Mouse (Mus musculus) forebrain, embryonic 12.5 days (tissue): ENCODE data around the gene Gm49388. TPM values are rescaled to one million over a fixed set of nuclear protein-coding genes. Genes with fewer than 3 reads are reported as not detected.

Experiments used
- ATAC-seq: fragments of 200-750 bp; cut with Nextera tagmentation; 2 replicates; pipeline ENCODE4 v1.8.0; 2017; ENCODE audit warnings: moderate TSS enrichment; ENCODE audit not compliant: low FRiP score
- H3K27ac ChIP-seq: fragments of 300-500 bp; sonication (generic); 2 replicates; pipeline ENCODE4 v1.5.1; 2016; ENCODE audit warnings: mild to moderate bottlenecking
- H3K27me3 ChIP-seq: fragments of 300-500 bp; sonication (generic); 2 replicates; pipeline ENCODE4 v1.6.1; 2016; ENCODE audit warnings: mild to moderate bottlenecking
- H3K36me3 ChIP-seq: fragments of 300-500 bp; sonication (generic); replicated peaks from 2 replicates; pipeline ENCODE4 v1.6.1; 2016; ENCODE audit warnings: mild to moderate bottlenecking
- H3K4me1 ChIP-seq: fragments of 300-500 bp; sonication (generic); 2 replicates; pipeline ENCODE4 v1.6.1; 2016
- H3K4me2 ChIP-seq: fragments of 300-500 bp; sonication (generic); 2 replicates; pipeline ENCODE4 v1.6.1; 2016; ENCODE audit warnings: mild to moderate bottlenecking, moderate library complexity
- H3K4me3 ChIP-seq: fragments of 300-500 bp; sonication (generic); replicated peaks from 2 replicates; pipeline ENCODE4 v1.5.1; 2016; ENCODE audit warnings: mild to moderate bottlenecking
- H3K9ac ChIP-seq: fragments of 300-500 bp; sonication (generic); 2 replicates; pipeline ENCODE4 v1.6.1; 2016; ENCODE audit warnings: mild to moderate bottlenecking
- H3K9me3 ChIP-seq: fragments of 300-500 bp; sonication (generic); 2 replicates; pipeline ENCODE4 v1.6.1; 2016
- WGBS: fragments of 180-500 bp; shearing (Covaris S2); methylation state at CpG from one replicate; pipeline ENCODE4 v1.1.7; 2016; 5-methylcytosine and 5-hydroxymethylcytosine counted together
- polyA plus RNA-seq: library from polyadenylated mRNA; unstranded; fragments of >200 nt; fragmentation: Nextera tagmentation; extraction: Ambion mirVana; gene quantifications from 2 replicates; pipeline ENCODE4 v1.2.1, GENCODE M21; 2016

The Gm49388 gene
- not detected in 2 replicates for polyA plus RNA-seq

DNA sequence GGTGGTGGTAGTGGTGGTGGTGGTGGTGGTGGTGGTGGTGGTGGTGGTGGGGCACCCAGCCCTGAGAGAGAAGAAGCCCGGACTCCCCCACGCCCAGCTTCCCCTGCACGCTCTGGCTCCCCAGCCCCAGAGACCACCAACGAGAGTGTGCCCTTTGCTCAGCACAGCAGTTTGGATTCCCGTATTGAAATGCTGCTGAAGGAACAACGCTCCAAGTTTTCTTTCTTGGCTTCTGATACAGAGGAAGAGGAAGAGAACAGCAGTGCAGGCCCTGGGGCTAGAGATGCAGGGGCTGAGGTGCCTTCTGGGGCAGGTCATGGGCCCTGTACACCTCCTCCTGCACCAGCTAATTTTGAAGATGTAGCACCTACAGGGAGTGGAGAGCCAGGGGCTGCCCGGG, at the start of gene Gm49388:
Gm49388 (plus strand) TSS at position 301 of the 400 bp plus-strand sequence.
- no peaks in the 10 kb centered on the region for H3K4me1 ChIP-seq
- H3K27ac ChIP-seq = no peak within 1 kb of the TSS
- H3K4me3 ChIP-seq = no peak within 1 kb of the TSS
- H3K9me3 ChIP-seq = no peaks in the 10 kb centered on the region
- ATAC-seq = no peak
- H3K4me2 ChIP-seq = no peak within 1 kb of the TSS
- whole genome bisulfite sequencing = 96% methylated on average over 7 of the region's 7 CpGs
- H3K9ac ChIP-seq = no peak within 1 kb of the TSS
- H3K27me3 ChIP-seq = no peaks in the 10 kb centered on the region
- H3K36me3 ChIP-seq = peaks cover 99% of the 10 kb centered on the region

DNA sequence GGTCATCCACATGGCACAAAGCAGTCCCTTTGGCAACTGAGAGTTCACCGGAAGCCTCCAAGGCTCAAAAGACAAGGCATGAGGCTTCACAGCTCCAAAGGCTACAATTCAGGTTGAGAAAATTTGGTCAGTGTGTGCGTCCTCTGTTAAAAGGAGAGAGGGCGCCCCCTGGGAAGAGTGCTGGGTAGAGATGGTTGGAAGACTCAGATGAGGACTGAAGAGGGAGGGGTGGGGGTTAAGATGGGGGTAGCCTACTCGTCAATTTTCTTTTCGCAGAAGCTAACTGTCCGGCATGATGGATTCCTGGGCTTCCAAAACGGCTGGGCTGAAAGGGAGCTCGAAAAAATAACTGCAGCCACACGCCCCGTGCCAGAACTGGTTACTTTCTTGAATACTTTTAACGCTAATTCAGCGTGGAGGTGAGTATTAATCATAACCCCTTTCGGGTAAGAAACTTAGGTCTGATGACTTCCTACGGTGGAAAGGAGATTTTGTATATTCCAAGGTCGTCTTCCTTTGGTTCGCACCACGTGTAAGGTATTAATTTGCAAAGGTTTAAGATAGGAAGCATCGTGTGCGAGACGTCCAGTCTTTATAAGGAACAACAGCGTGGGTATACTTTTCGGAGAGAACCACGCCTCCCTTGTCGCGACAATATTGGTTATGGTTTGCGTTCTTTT, 40.9 kb upstream of the Gm49388 start, which contains the start of gene Fbxl19:
Fbxl19 (plus strand) TSS at position 178 of the 680 bp plus-strand sequence.
- ATAC-seq = no peak
- Histone ChIP-seq H3K9ac (peak within 1 kb of the TSS; percentile 96), H3K4me2 (peak within 1 kb of the TSS; percentile 84), H3K9me3 (no peaks in the 10 kb centered on the region), H3K27me3 (no peaks in the 10 kb centered on the region), H3K36me3 (peaks cover 17% of the 10 kb centered on the region), H3K4me3 (peak within 1 kb of the TSS; percentile 91), H3K4me1 (peaks cover 25% of the 10 kb centered on the region), H3K27ac (peak within 1 kb of the TSS; percentile 94)
- 2% methylated on average over 26 of the region's 26 CpGs for WGBS

- Histone ChIP-seq H3K4me1 (peaks cover 25% of the 10 kb centered on the region), H3K36me3 (peaks cover 24% of the 10 kb centered on the region), H3K27ac (peak overlapping the region; percentile 94), H3K27me3 (no peaks in the 10 kb centered on the region), H3K4me2 (peak overlapping the region; percentile 84), H3K9ac (peak overlapping the region; percentile 96), H3K9me3 (no peaks in the 10 kb centered on the region), H3K4me3 (peak overlapping the region; percentile 91)
- ATAC-seq = peak; percentile 90
- WGBS = under 1% methylated on average over 19 of the region's 19 CpGs
Observed at GRCm38 (mm10) chr7:127745251-127745651, 40.2 kb upstream of the Gm49388 start.

GRCm38 (mm10) chr7:127745652-127746493, 39.5 kb upstream of the Gm49388 start:
- peak; percentile 89 for ATAC-seq
- Histone ChIP-seq H3K36me3 (peaks cover 30% of the 10 kb centered on the region), H3K9ac (peak overlapping the region; percentile 96), H3K27me3 (no peaks in the 10 kb centered on the region), H3K4me1 (peaks cover 25% of the 10 kb centered on the region), H3K4me2 (peak overlapping the region; percentile 84), H3K9me3 (no peaks in the 10 kb centered on the region), H3K4me3 (peak overlapping the region; percentile 91), H3K27ac (peak overlapping the region; percentile 94)
- under 1% methylated on average over 37 of the region's 39 CpGs for WGBS

GRCm38 (mm10) chr7:127746494-127747491, 38.6 kb upstream of the Gm49388 start:
- Histone ChIP-seq H3K36me3 (peaks cover 40% of the 10 kb centered on the region), H3K27ac (peak overlapping the region; percentile 94), H3K27me3 (no peaks in the 10 kb centered on the region), H3K4me3 (peak overlapping the region; percentile 91), H3K4me1 (peaks cover 25% of the 10 kb centered on the region), H3K9me3 (no peaks in the 10 kb centered on the region), H3K9ac (peak overlapping the region; percentile 96), H3K4me2 (peak overlapping the region; percentile 84)
- whole genome bisulfite sequencing = under 1% methylated on average over 40 of the region's 62 CpGs
- ATAC-seq = peak; percentile 12; the same call in 1 of the 2 replicates

DNA sequence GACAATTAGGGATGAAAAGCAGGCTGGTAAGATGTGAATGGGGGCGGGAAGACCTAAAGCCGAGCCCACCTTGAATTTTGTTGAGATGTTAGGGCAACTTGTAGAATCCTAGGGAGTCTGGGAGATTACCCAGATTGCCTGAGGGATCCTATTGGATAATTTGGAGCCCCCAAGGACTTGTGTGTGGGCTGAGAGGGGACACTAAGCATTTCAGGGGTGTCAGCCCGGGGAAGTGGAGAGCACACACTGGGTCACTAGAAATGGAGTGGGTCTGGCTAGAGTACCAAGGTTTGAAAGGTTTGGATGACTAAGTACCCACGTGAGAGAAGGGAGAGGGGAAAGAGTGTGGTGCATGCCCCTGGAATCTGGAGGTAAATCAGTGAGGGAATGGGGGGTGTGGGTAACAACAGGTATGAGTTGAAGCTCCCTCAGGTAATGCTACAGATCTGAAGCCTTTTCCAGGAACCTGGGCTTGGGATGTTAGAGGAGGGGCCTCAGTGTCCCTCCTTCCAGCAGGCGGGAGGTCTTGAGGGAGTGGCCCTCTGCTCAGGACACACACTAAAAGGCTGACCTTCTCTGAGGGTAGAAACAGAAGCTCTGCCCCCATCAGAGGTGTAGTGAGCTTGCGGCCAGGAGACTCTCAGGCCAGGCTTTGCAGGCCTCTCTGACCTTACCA, 37.7 kb upstream of the Gm49388 start:
- ATAC-seq = no peak
- H3K27me3 ChIP-seq = no peaks in the 10 kb centered on the region
- H3K4me3 ChIP-seq = peak overlapping the region; percentile 91
- peaks cover 49% of the 10 kb centered on the region for H3K36me3 ChIP-seq
- no peaks in the 10 kb centered on the region for H3K9me3 ChIP-seq
- H3K4me2 ChIP-seq = peak overlapping the region; percentile 84
- H3K9ac ChIP-seq = peak overlapping the region; percentile 96
- peak overlapping the region; percentile 94; the same call in 1 of the 2 replicates for H3K27ac ChIP-seq
- H3K4me1 ChIP-seq = peaks cover 25% of the 10 kb centered on the region
- 34% methylated on average over 6 of the region's 6 CpGs for WGBS

- Histone ChIP-seq H3K4me1 (peaks cover 25% of the 10 kb centered on the region), H3K27me3 (no peaks in the 10 kb centered on the region), H3K9ac (no peak overlapping the region), H3K4me2 (peak overlapping the region; percentile 84; the same call in 1 of the 2 replicates), H3K27ac (no peak overlapping the region), H3K9me3 (no peaks in the 10 kb centered on the region), H3K4me3 (peak overlapping the region; percentile 91), H3K36me3 (peaks cover 54% of the 10 kb centered on the region)
- 95% methylated on average over 28 of the region's 28 CpGs for WGBS
- ATAC-seq = no peak
Observed at GRCm38 (mm10) chr7:127748235-127748560, 37.2 kb upstream of the Gm49388 start.

DNA sequence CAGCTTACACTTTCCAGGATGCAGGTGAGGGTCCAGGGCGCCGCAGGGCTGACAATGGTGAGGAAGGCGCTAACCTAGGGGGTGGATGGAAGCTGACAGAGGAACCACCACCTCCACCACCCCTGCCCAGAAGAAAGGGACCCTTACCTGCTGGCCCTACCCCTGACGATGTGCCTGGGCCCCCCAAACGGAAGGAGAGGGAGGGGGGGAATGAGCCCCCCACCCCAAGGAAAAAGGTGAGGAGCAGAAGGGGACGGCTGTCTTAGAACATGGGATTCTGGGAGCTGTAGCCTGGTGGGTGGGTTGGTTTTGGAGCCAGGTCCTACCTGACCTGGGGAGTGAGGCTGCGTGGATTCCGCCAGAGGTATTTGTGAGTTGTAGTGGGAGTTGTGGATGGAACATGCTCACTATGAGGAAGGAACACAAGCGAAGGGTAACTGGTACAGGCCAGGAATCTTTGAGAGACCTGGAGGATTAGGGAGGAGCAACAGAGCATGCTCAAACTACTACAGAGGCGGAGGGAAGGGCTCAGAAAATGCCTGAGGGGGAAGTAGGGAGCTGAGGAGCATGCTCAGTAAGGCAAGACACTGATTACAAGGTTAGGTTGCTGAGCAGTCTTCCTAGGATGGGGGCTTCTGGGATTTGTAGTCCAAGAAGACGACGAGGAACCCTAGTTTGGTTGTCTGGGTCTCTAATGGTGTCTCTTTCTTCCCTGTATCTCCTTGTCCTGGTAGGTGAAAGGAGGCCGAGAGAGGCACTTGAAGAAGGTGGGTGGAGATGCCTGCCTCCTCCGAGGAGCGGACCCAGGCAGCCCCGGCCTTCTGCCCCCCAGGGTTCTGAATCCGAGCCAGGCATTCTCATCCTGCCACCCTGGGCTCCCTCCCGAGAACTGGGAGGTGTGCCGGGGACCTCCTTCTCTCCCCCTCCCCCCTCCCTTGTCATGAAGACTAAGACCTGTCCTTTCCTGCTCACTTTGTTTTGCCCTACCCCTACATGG, 35.0 kb upstream of the Gm49388 start:
- no peak for ATAC-seq
- WGBS = 88% methylated on average over 19 of the region's 19 CpGs
- no peak overlapping the region for H3K4me2 ChIP-seq
- no peak overlapping the region for H3K27ac ChIP-seq
- no peaks in the 10 kb centered on the region for H3K27me3 ChIP-seq
- H3K9me3 ChIP-seq = no peaks in the 10 kb centered on the region
- peaks cover 76% of the 10 kb centered on the region for H3K36me3 ChIP-seq
- H3K4me1 ChIP-seq = peaks cover 17% of the 10 kb centered on the region
- H3K9ac ChIP-seq = no peak overlapping the region
- 0 out of 2 replicates have a peak overlapping the region, but pooled peaks have one; percentile 4 for H3K4me3 ChIP-seq

GRCm38 (mm10) chr7:127751619-127752018, 33.8 kb upstream of the Gm49388 start:
- peaks cover 88% of the 10 kb centered on the region for H3K36me3 ChIP-seq
- peaks cover 17% of the 10 kb centered on the region for H3K4me1 ChIP-seq
- ATAC-seq = no peak
- no peak overlapping the region for H3K4me2 ChIP-seq
- H3K9ac ChIP-seq = no peak overlapping the region
- 92% methylated on average over 5 of the region's 5 CpGs for WGBS
- H3K27ac ChIP-seq = no peak overlapping the region
- H3K4me3 ChIP-seq = no peak overlapping the region
- no peaks in the 10 kb centered on the region for H3K27me3 ChIP-seq
- no peaks in the 10 kb centered on the region for H3K9me3 ChIP-seq

- 95% methylated on average over 27 of the region's 27 CpGs for WGBS
- H3K36me3 ChIP-seq = peaks cover 92% of the 10 kb centered on the region
Observed at GRCm38 (mm10) chr7:127752069-127752468, 33.3 kb upstream of the Gm49388 start.

More at GRCm38 (mm10) chr7:127752069-127752468, 33.3 kb upstream of the Gm49388 start:
- H3K27ac ChIP-seq = no peak overlapping the region
- no peak overlapping the region for H3K9ac ChIP-seq
- H3K4me3 ChIP-seq = no peak overlapping the region
- H3K4me2 ChIP-seq = no peak overlapping the region
- ATAC-seq = no peak
- H3K4me1 ChIP-seq = peaks cover 16% of the 10 kb centered on the region
- no peaks in the 10 kb centered on the region for H3K27me3 ChIP-seq
- H3K9me3 ChIP-seq = no peaks in the 10 kb centered on the region
